ENCODE assay signal across 27 mouse cellular contexts in genomic region chr6:18135246-18135645, GRCm38 (mm10). TPM values are rescaled to one million over a fixed set of nuclear protein-coding genes. Genes with fewer than 3 reads are reported as not detected.
A peak's percentile ranks its signal among the peaks of the same experiment; 100 is the strongest.
DNase-seq lines count a peak whose midpoint lies in the region; TF ChIP-seq lines count a peak whose summit lies in the region.
"Had no signal": no experiment of that assay in that cellular context is flagged by ENCODE, and none has a peak within 500 bp of the region (broad histone marks: within the 10 kb centered on the region; RNA-seq: fewer than 3 reads in every experiment).

No protein-coding gene starts in this region.

- no peak for TF ChIP-seq POLR2A in brain, embryonic 14.5 days (IDR thresholded peaks at IDR 0.05; ENCODE audit: borderline replicate concordance, extremely low read depth, insufficient read depth, insufficient read length, poor library complexity, severe bottlenecking)

- TF ChIP-seq CTCF in layer of hippocampus, adult 2 months (conservative IDR thresholded peaks at IDR 0.05) = peak; percentile 68
- no peak for TF ChIP-seq CTCF in brain, embryonic 14.5 days (IDR thresholded peaks at IDR 0.05; ENCODE audit: borderline replicate concordance, extremely low read depth, insufficient read depth, insufficient read length)

- peak; percentile 2 for DNase-seq in embryo, embryonic 11 days
- no peak for DNase-seq in embryo, embryonic 9.5 days (ENCODE audit: extremely low spot score)
- no peak for DNase-seq in layer of hippocampus, adult 2 months (ENCODE audit: low spot score in 2 of 2)
- DNase-seq in layer of hippocampus, postnatal 36 days = no peak
- peak; percentile 48 for DNase-seq in 3T3-L1 (ENCODE audit: low read depth, low spot score)
- peak; percentile 14 for DNase-seq in brain, embryonic 14.5 days (ENCODE audit: low read depth)
- no peak for DNase-seq in ovary, postnatal 14 days (ENCODE audit: low spot score)
- no peak for DNase-seq in left cerebral cortex, adult 8-10 months (ENCODE audit: low spot score in 2 of 2)
- DNase-seq: cerebellum, postnatal 10 days; gastrocnemius, postnatal 10 days; heart, adult 2 months; liver; liver, postnatal 0 days; right cerebral cortex, adult 18-20 months; thymus, adult 18-20 months had no signal

- H3K4me3 ChIP-seq in layer of hippocampus, adult 2 months = no peak overlapping the region
- H3K4me3 ChIP-seq: embryonic facial prominence, embryonic 12.5 days; heart, adult 2 months; heart, embryonic 15.5 days; kidney, embryonic 15.5 days; midbrain, embryonic 12.5 days had no signal

- no peak overlapping the region for H3K27ac ChIP-seq in layer of hippocampus, adult 2 months
- H3K27ac ChIP-seq: embryonic facial prominence, embryonic 12.5 days; heart, adult 2 months; heart, embryonic 15.5 days; kidney, embryonic 15.5 days; macrophage; midbrain, embryonic 12.5 days had no signal

RNA-seq across cellular contexts. Expression of gene Asz1, which starts 26.4 kb away (rescaled TPM):
- total RNA-seq in layer of hippocampus, adult 2 months (2021) = not detected
- not detected for total RNA-seq in layer of hippocampus, postnatal 36 days (2021)
- polyA plus RNA-seq in brain, embryonic 14.5 days (2012; rRNA removed) = not detected in 2 replicates
- not detected for total RNA-seq in left cerebral cortex, adult 8-10 months (2022)
- total RNA-seq: adrenal gland, postnatal 4 days; gastrocnemius, postnatal 10 days; heart, adult 2 months; hematopoietic stem cell, adult 5-6 weeks; layer of hippocampus, adult 8-10 months; left cerebral cortex, postnatal 14 days; neutrophil, adult 5-6 weeks had no signal
- polyA plus RNA-seq: embryonic facial prominence, embryonic 12.5 days; heart, adult 2 months; intestine, embryonic 14.5 days; liver, postnatal 0 days; macrophage; midbrain, embryonic 12.5 days; small intestine, adult 2 months had no signal

RNA-seq across cellular contexts. Expression of gene Cftr, which starts 35.2 kb away (rescaled TPM):
- total RNA-seq in layer of hippocampus, adult 2 months (2021) = under 1 TPM; 0.17 to 0.26 TPM
- under 1 TPM; 0.10 to 0.13 TPM for total RNA-seq in layer of hippocampus, postnatal 36 days (2021)
- polyA plus RNA-seq in brain, embryonic 14.5 days (2012; rRNA removed) = 0.25 and 0.38 TPM in 2 replicates
- under 1 TPM; 0.56 to 0.96 (median 0.65) TPM for total RNA-seq in left cerebral cortex, adult 8-10 months (2022)
- total RNA-seq: gastrocnemius, postnatal 10 days had no signal
- polyA plus RNA-seq: macrophage had no signal

Comparison
In these comparisons a context has a peak if more than half of its experiments do, and no peak if none do; other contexts are left out.
1. DNase-seq: peak in embryo, embryonic 11 days (single experiment), 3T3-L1 (single experiment) and brain, embryonic 14.5 days (single experiment); none in embryo, embryonic 9.5 days (single experiment), layer of hippocampus, adult 2 months (0 of 2), layer of hippocampus, postnatal 36 days (0 of 2), ovary, postnatal 14 days (single experiment) and left cerebral cortex, adult 8-10 months (0 of 2).